Mouse (Mus musculus) embryo, embryonic 10.5 days (tissue): ENCODE results near the gene Prl3d2.
"Not testable (repeated sequence)": the region's sequence is repeated elsewhere in the genome, so short reads cannot be mapped to it uniquely, and the experiment has no call there.

Experiments used
- DNase-seq: peaks from one replicate; pipeline ENCODE4 v3.0.0-alpha.2; 2015; ENCODE audit warnings: low spot score

Prl3d2 gene

GRCm38 (mm10) chr13:27121398-27121797 lies at the start of gene Prl3d2:
Gene Prl3d2, plus strand, starts transcription at chr13:27121698.
- DNase-seq, result not testable (repeated sequence)

DNA sequence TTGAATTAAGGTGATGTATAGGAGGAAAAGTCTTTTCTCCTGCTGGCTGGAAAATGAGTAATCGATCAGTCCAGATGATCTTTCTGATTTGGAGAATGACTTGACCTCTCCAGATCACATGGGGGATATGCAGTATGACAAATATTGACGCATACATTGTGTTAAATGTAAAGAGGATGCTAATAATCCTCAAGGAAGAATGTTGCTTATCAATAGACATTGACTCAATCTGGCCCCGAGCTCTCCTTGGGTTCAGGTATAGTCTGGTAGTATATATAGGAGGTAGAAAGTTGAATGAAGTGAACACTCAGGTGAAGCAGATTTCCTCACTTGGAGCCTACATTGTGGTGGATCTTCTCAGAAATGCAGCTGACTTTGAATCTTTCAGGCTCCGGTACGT lies 27.6 kb upstream of the Prl3d2 start, which contains the start of gene Prl3d1:
Gene Prl3d1, plus strand, starts transcription at position 301 of the 400 bp plus-strand sequence.
- DNase-seq, result not testable (repeated sequence)

GRCm38 (mm10) chr13:27148264-27148663 lies 26.8 kb downstream of the Prl3d2 start:
- DNase-seq, result no peak

GRCm38 (mm10) chr13:27156490-27156889 lies 35.0 kb downstream of the Prl3d2 start, which contains the start of gene Prl3d3:
Gene Prl3d3, plus strand, starts transcription at chr13:27156790.
- not testable (repeated sequence) for DNase-seq
